Mouse (Mus musculus): ENCODE results near the gene Map3k12.

GRCm38 (mm10) chr15:102517976-102518858, 1.4 kb upstream of the Map3k12 start, which contains the start of gene Tarbp2:
- TF ChIP-seq CTCF (IDR thresholded peaks at IDR 0.05; ENCODE audit: low read depth) (no peak), EP300 (IDR thresholded peaks at IDR 0.05; ENCODE audit: low read depth) (no peak; the same call in 1 of the 2 replicates)
